ENCODE assay signal across 16 mouse cellular contexts in genomic region chr11:74699505-74699904, GRCm38 (mm10).
"Had no signal": no experiment of that assay in that cellular context is flagged by ENCODE, and none has a peak within 500 bp of the region (broad histone marks: within the 10 kb centered on the region; RNA-seq: fewer than 3 reads in every experiment).

No protein-coding gene starts in this region.

- DNase-seq: retina, postnatal 1 day; right cerebral cortex, adult 18-20 months; right cerebral cortex, postnatal 14 days; right cerebral cortex, postnatal 25 days; right cerebral cortex, postnatal 4 days; spleen, adult 18-20 months; thymus, adult 2 months; thymus, postnatal 14 days; thymus, postnatal 25 days; thymus, postnatal 36 days; thymus, postnatal 4 days had no signal

- H3K9ac ChIP-seq: neural tube, embryonic 12.5 days; neural tube, embryonic 13.5 days; neural tube, embryonic 15.5 days; stomach, embryonic 15.5 days had no signal

- H3K27me3 ChIP-seq: neural tube, embryonic 12.5 days; neural tube, embryonic 13.5 days; neural tube, embryonic 15.5 days; stomach, embryonic 15.5 days had no signal

- H3K9me3 ChIP-seq: neural tube, embryonic 12.5 days; neural tube, embryonic 13.5 days; neural tube, embryonic 15.5 days; stomach, embryonic 15.5 days had no signal

- H3K27ac ChIP-seq: neural tube, embryonic 12.5 days; neural tube, embryonic 13.5 days; neural tube, embryonic 15.5 days; stomach, embryonic 15.5 days; stomach, postnatal 0 days had no signal

- H3K4me2 ChIP-seq: neural tube, embryonic 12.5 days; neural tube, embryonic 13.5 days; neural tube, embryonic 15.5 days; stomach, embryonic 15.5 days had no signal

- H3K4me3 ChIP-seq: neural tube, embryonic 12.5 days; neural tube, embryonic 13.5 days; neural tube, embryonic 15.5 days; stomach, embryonic 15.5 days had no signal

- H3K4me1 ChIP-seq: neural tube, embryonic 12.5 days; neural tube, embryonic 13.5 days; neural tube, embryonic 15.5 days; stomach, embryonic 15.5 days had no signal
